Mouse (Mus musculus) G1E (cell line): Measurements from ENCODE around the gene Xrcc3. TPM values are rescaled to one million over a fixed set of nuclear protein-coding genes. Genes with fewer than 3 reads are reported as not detected.
A peak's percentile ranks its signal among the peaks of the same experiment; 100 is the strongest.

Experiments
- ATAC-seq: 2 replicates; pipeline ENCODE4 v1.8.0; 2016; ENCODE audit warnings: mild to moderate bottlenecking; ENCODE audit not compliant: insufficient number of reproducible peaks, poor library complexity, low FRiP score, severe bottlenecking; ENCODE audit errors: extremely low read depth
- DNase-seq: peaks from one replicate; pipeline ENCODE4 v3.0.0; 2012; ENCODE audit warnings: low spot score
- H3K27me3 ChIP-seq: 2 replicates; pipeline ENCODE4 v1.6.1; 2012; ENCODE audit warnings: mild to moderate bottlenecking, low read length, inconsistent platforms; ENCODE audit not compliant: insufficient read depth
- H3K36me3 ChIP-seq: replicated peaks from 2 replicates; pipeline ENCODE3; 2012; ENCODE audit warnings: mild to moderate bottlenecking, inconsistent platforms
- H3K4me1 ChIP-seq: 2 replicates; pipeline ENCODE4 v1.6.1; 2012; ENCODE audit warnings: low read depth, low read length, inconsistent platforms, mixed read lengths; ENCODE audit not compliant: insufficient read depth
- H3K4me3 ChIP-seq: 2 replicates; pipeline ENCODE4 v1.5.1; 2012; ENCODE audit warnings: low read depth, mild to moderate bottlenecking, inconsistent platforms, low read length, moderate library complexity, mixed read lengths
- H3K9me3 ChIP-seq: replicated peaks from 2 replicates; pipeline ENCODE4 v1.6.1; 2012; ENCODE audit warnings: inconsistent platforms
- CTCF ChIP-seq: IDR thresholded peaks from 2 replicates; pipeline ENCODE4 v1.5.1; 2012; ENCODE audit warnings: low read depth, low read length, inconsistent platforms, mixed read lengths
- GATA1 ChIP-seq: IDR thresholded peaks from 2 replicates; pipeline ENCODE4 v1.6.1; 2012; ENCODE audit warnings: borderline replicate concordance, low read length, inconsistent platforms, mixed read lengths
- GATA2 ChIP-seq: IDR thresholded peaks from 2 replicates; pipeline ENCODE4 v1.6.1; 2012; ENCODE audit warnings: low read depth, low read length, inconsistent platforms, borderline replicate concordance
- POLR2AphosphoS5 ChIP-seq: IDR thresholded peaks from 2 replicates; pipeline ENCODE4 v1.6.1; 2012; ENCODE audit warnings: low read depth, low read length, inconsistent platforms; ENCODE audit not compliant: insufficient replicate concordance
- TAL1 ChIP-seq: conservative IDR thresholded peaks from 2 replicates; pipeline ENCODE4 v1.6.1; 2012; ENCODE audit warnings: low read depth, low read length, inconsistent platforms, mixed read lengths
- polyA plus RNA-seq: library from polyadenylated mRNA; stranded (reverse); fragments of >175 nt; gene quantifications from 2 replicates; pipeline ENCODE4 v1.2.3, GENCODE M21; 2012
- total RNA-seq, 2 experiments: library from RNA; stranded (forward) in 1 of 2; stranded (reverse) in 1 of 2; fragments of 200-1000 nt in 1 of 2; fragments of >200 nt in 1 of 2; fragmentation: Nextera tagmentation in 1 of 2; gene quantifications; 2 replicates each; pipeline ENCODE4 v1.2.3; 2014 to 2017

Xrcc3 gene
- total and polyA plus RNA-seq, 3 experiments = 10.8 to 21.7 (median 18.3) TPM

DNA sequence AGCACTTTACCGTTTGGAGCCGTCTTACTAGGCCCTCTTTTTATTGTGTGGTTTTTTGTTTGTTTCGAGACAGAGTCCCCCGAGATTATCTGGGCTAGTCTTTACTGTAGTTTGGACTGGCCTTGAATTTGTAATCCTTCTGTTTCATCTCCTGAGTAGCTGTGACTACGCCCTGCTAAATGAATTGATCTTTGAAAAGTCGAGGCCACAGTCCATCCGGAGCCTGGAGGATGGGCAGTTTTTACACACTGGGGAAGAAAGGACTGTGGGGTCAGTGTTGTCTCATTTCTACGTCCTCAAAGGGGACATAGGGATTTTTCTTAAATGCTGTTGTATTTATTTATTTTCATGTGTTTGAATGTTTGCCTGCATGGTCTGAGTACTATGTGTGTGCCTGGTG is 4.3 kb upstream of the Xrcc3 start:
- peaks cover 73% of the 10 kb centered on the region for H3K36me3 ChIP-seq
- ATAC-seq = no peak
- no peak for DNase-seq
- TF ChIP-seq GATA2 (no peak), TAL1 (no peak), POLR2AphosphoS5 (no peak), CTCF (no peak), GATA1 (no peak)
- no peaks in the 10 kb centered on the region for H3K27me3 ChIP-seq
- no peaks in the 10 kb centered on the region for H3K9me3 ChIP-seq
- peaks cover 75% of the 10 kb centered on the region for H3K4me1 ChIP-seq
- no peak overlapping the region for H3K4me3 ChIP-seq

DNA sequence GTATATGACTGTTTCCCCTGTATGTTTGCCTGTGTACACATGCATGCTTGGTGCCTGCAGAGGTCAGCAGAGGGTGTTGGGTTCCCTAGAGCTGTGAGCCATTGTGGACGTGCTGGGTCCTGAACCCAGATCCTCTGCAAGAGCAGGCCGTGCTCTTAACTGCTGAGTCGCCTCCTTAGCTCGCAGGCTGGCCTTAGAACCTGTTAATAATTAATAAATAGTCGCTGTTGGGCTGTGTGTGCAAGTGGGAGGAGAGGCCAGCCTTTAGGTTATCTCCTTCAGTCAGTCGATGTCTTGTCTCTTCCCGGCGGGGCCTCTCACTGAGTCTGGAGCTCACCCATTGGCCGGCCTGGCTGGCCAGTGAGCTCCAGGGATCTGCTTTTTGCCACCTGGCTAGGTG is 3.3 kb upstream of the Xrcc3 start:
- no peak for DNase-seq
- Histone ChIP-seq H3K36me3 (peaks cover 69% of the 10 kb centered on the region), H3K4me3 (peak overlapping the region; percentile 75; the same call in 1 of the 2 replicates), H3K27me3 (no peaks in the 10 kb centered on the region), H3K4me1 (peaks cover 85% of the 10 kb centered on the region), H3K9me3 (no peaks in the 10 kb centered on the region)
- ATAC-seq = peak; percentile 12
- TF ChIP-seq GATA1 (no peak), POLR2AphosphoS5 (no peak)

- Histone ChIP-seq H3K36me3 (peaks cover 69% of the 10 kb centered on the region), H3K4me3 (peak overlapping the region; percentile 75; the same call in 1 of the 2 replicates), H3K4me1 (peaks cover 88% of the 10 kb centered on the region), H3K9me3 (no peaks in the 10 kb centered on the region), H3K27me3 (no peaks in the 10 kb centered on the region)
- TF ChIP-seq GATA2 = no peak
- no peak for TF ChIP-seq GATA1
- no peak for TF ChIP-seq TAL1
- no peak for TF ChIP-seq CTCF
- no peak for TF ChIP-seq POLR2AphosphoS5
- no peak for ATAC-seq
- no peak for DNase-seq
Measured at GRCm38 (mm10) chr12:111816528-111816927, 2.9 kb upstream of the Xrcc3 start.

DNA sequence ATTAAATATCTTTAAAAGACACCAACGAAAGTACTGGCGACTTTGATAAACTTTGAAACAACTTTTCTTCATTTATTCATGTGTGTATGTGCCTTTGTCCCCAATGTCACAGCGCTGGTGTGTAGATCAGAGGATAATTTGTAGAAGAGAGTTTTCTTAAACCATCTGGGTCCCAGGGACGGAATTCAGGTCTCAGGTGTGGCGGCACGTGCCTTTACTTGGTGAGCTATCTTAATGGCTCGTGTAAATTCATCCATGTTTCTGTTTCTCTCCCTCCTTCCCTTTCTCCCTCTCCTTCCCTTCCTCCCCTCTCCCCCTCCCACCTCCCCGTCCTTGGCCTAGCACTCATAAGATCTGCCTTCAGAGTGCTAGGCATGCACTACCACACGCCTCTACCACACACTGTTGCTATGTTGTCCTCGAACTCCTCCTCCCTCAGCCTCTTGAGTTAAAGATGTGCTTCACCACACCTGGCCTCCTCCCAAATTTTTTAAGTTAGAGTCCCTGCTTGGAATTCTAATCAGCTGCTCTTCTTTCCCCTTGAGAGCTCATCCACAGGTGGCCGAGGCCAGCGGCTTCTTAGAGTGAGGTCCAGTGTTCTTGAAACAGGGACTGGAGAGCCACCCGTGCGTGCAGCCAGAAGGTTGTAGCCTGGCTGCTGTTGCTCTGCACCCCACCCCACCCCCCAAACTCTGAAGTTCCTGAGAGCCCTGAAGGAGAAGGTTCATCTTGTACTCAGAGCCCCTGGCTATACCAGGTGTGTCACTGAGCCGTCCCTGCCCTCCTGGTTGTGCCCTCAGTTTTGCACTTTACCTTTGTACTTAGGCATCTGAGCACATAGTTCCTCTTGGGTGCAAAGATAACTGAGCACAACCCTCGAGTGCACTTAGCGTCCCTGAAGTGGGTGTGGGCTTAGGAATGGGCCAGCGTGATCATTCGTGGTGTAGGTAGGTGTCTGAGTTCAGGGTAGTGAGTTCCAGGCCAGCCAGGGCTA is 1.4 kb upstream of the Xrcc3 start:
- H3K9me3 ChIP-seq = no peaks in the 10 kb centered on the region
- H3K4me1 ChIP-seq = peaks cover 88% of the 10 kb centered on the region
- no peak for ATAC-seq
- DNase-seq = no peak
- peak overlapping the region; percentile 75 for H3K4me3 ChIP-seq
- TF ChIP-seq TAL1 (no peak), GATA1 (no peak), POLR2AphosphoS5 (no peak), CTCF (no peak), GATA2 (no peak)
- H3K36me3 ChIP-seq = peaks cover 69% of the 10 kb centered on the region
- H3K27me3 ChIP-seq = no peaks in the 10 kb centered on the region

GRCm38 (mm10) chr12:111813111-111813765 is 435 bp downstream of the Xrcc3 start:
- H3K4me3 ChIP-seq = peak overlapping the region; percentile 75
- H3K4me1 ChIP-seq = peaks cover 87% of the 10 kb centered on the region
- H3K9me3 ChIP-seq = no peaks in the 10 kb centered on the region
- peaks cover 73% of the 10 kb centered on the region for H3K36me3 ChIP-seq
- DNase-seq (peak; percentile 42), ATAC-seq (no peak)
- no peaks in the 10 kb centered on the region for H3K27me3 ChIP-seq
- TF ChIP-seq POLR2AphosphoS5 (no peak), CTCF (no peak), GATA1 (no peak), GATA2 (no peak), TAL1 (no peak)

DNA sequence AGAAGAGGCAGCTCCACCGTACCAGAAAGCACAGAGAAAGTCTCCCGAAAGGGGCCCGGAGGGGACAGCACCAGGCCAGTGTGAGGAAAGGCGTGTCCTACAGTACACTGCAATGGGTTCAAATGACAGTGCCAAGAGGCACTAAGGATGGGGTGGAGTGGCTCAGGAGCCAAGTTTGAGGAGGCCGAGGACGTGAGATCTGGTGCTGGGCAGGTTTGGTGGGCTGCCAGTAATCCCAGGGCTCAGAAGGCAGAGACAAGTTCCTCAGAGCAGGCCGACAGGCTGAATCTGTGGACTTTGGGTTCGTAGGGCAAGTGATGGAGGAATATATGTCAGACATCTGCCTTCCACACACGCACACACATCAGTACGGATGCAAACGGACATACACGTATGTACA is 1.1 kb downstream of the Xrcc3 start:
- H3K27me3 ChIP-seq = no peaks in the 10 kb centered on the region
- DNase-seq = no peak
- peaks cover 87% of the 10 kb centered on the region for H3K4me1 ChIP-seq
- no peak for ATAC-seq
- TF ChIP-seq POLR2AphosphoS5 = no peak
- TF ChIP-seq GATA2 = no peak
- TF ChIP-seq GATA1 = no peak
- TF ChIP-seq CTCF = no peak
- no peak for TF ChIP-seq TAL1
- H3K36me3 ChIP-seq = peaks cover 73% of the 10 kb centered on the region
- peak overlapping the region; percentile 75 for H3K4me3 ChIP-seq
- H3K9me3 ChIP-seq = no peaks in the 10 kb centered on the region
